Mouse (Mus musculus) intestine, postnatal 0 days (tissue): ENCODE measurements around the gene Zfp52. TPM values are rescaled to one million over a fixed set of nuclear protein-coding genes. Genes with fewer than 3 reads are reported as not detected.

Experiments used
- ATAC-seq: fragments of 200-750 bp; cut with Nextera tagmentation; 2 replicates; pipeline ENCODE4 v1.8.0; 2017; ENCODE audit warnings: mild to moderate bottlenecking, moderate TSS enrichment, moderate library complexity
- H3K27ac ChIP-seq: fragments of 300-500 bp; sonication (generic); 2 replicates; pipeline ENCODE4 v1.5.1; 2014; ENCODE audit warnings: mild to moderate bottlenecking, low read depth, low read length, moderate library complexity
- H3K27me3 ChIP-seq: fragments of 300-500 bp; sonication (generic); replicated peaks from 2 replicates; pipeline ENCODE4 v1.6.1; 2014; ENCODE audit warnings: low read length, mixed read lengths; ENCODE audit not compliant: control insufficient read depth, insufficient read depth
- H3K36me3 ChIP-seq: fragments of 300-500 bp; sonication (generic); 2 replicates; pipeline ENCODE4 v1.6.1; 2014; ENCODE audit warnings: mild to moderate bottlenecking, moderate library complexity; ENCODE audit not compliant: control insufficient read depth, insufficient read depth
- H3K4me1 ChIP-seq: fragments of 300-500 bp; sonication (generic); replicated peaks from 2 replicates; pipeline ENCODE4 v1.6.1; 2014; ENCODE audit warnings: antibody characterized with exemption, low read length, mixed read lengths; ENCODE audit not compliant: control insufficient read depth, insufficient read depth
- H3K4me2 ChIP-seq: fragments of 300-500 bp; sonication (generic); replicated peaks from 2 replicates; pipeline ENCODE4 v1.6.1; 2014; ENCODE audit warnings: low read depth, mild to moderate bottlenecking, moderate library complexity
- H3K4me3 ChIP-seq: fragments of 300-500 bp; sonication (generic); 2 replicates; pipeline ENCODE4 v1.5.1; 2014; ENCODE audit warnings: low read depth, low read length
- H3K9ac ChIP-seq: fragments of 300-500 bp; sonication (generic); 2 replicates; pipeline ENCODE4 v1.6.1; 2014; ENCODE audit warnings: mild to moderate bottlenecking, low read depth, low read length
- H3K9me3 ChIP-seq: fragments of 300-500 bp; sonication (generic); 2 replicates; pipeline ENCODE4 v1.6.1; 2016; ENCODE audit warnings: mixed run types; ENCODE audit not compliant: control insufficient read depth
- CTCF ChIP-seq: sonication (generic); IDR thresholded peaks from 2 replicates; pipeline ENCODE4 v1.5.1; 2016; ENCODE audit warnings: low read depth, mild to moderate bottlenecking, control low read depth, antibody characterized with exemption, moderate library complexity
- WGBS: fragments of 180-500 bp; shearing (Covaris S2); extraction: QIAGEN DNeasy Blood & Tissue Kit; methylation state at CpG from one replicate; pipeline ENCODE4 v1.1.7; 2014; 5-methylcytosine and 5-hydroxymethylcytosine counted together
- polyA plus RNA-seq: library from polyadenylated mRNA; unstranded; fragments of >200 nt; fragmentation: Nextera tagmentation; extraction: Ambion mirVana; gene quantifications from 2 replicates; pipeline ENCODE4 v1.2.1, GENCODE M21; 2015

Zfp52 gene
- 2.7 and 3.5 TPM in 2 replicates for polyA plus RNA-seq

- no peaks in the 10 kb centered on the region for H3K9me3 ChIP-seq
- peak within 1 kb of the TSS; percentile 54 for H3K4me3 ChIP-seq
- H3K27me3 ChIP-seq: no peaks in the 10 kb centered on the region
- H3K4me2 ChIP-seq: peak within 1 kb of the TSS; percentile 78
- peak; percentile 65 for ATAC-seq
- 0 out of 2 replicates have a peak, but pooled peaks cover 7% of the 10 kb centered on the region for H3K4me1 ChIP-seq
- peak within 1 kb of the TSS; percentile 29; the same call in 1 of the 2 replicates for H3K27ac ChIP-seq
- H3K36me3 ChIP-seq: no peaks in the 10 kb centered on the region
- no peak for TF ChIP-seq CTCF
- peak within 1 kb of the TSS; percentile 45 for H3K9ac ChIP-seq
- 3% methylated on average over 21 of the region's 21 CpGs for WGBS
Measured at GRCm38 (mm10) chr17:21535096-21536001, at the start of gene Zfp52. Zfp52 (plus strand) TSS chr17:21535539.

GRCm38 (mm10) chr17:21488760-21489499 is 46.4 kb upstream of the Zfp52 start, which contains the start of gene Zfp53:
Zfp53 (plus strand) TSS chr17:21488998.
- peak within 1 kb of the TSS; percentile 70 for H3K4me2 ChIP-seq
- H3K9me3 ChIP-seq: no peaks in the 10 kb centered on the region
- under 1% methylated on average over 34 of the region's 34 CpGs for WGBS
- no peaks in the 10 kb centered on the region for H3K4me1 ChIP-seq
- peak; percentile 20; the same call in 1 of the 2 replicates for TF ChIP-seq CTCF
- H3K27me3 ChIP-seq: no peaks in the 10 kb centered on the region
- peak within 1 kb of the TSS; percentile 77 for H3K9ac ChIP-seq
- ATAC-seq: peak; percentile 100
- H3K4me3 ChIP-seq: peak within 1 kb of the TSS; percentile 73
- 0 out of 2 replicates have a peak, but pooled peaks cover 3% of the 10 kb centered on the region for H3K36me3 ChIP-seq
- peak within 1 kb of the TSS; percentile 79 for H3K27ac ChIP-seq

- peak overlapping the region; percentile 77 for H3K9ac ChIP-seq
- H3K36me3 ChIP-seq: 0 out of 2 replicates have a peak, but pooled peaks cover 3% of the 10 kb centered on the region
- H3K9me3 ChIP-seq: no peaks in the 10 kb centered on the region
- peak; percentile 45; the same call in 1 of the 2 replicates for ATAC-seq
- 4% methylated on average over 8 of the region's 8 CpGs for WGBS
- H3K4me1 ChIP-seq: no peaks in the 10 kb centered on the region
- H3K4me2 ChIP-seq: peak overlapping the region; percentile 70
- H3K27me3 ChIP-seq: no peaks in the 10 kb centered on the region
- peak overlapping the region; percentile 79; the same call in 1 of the 2 replicates for H3K27ac ChIP-seq
- H3K4me3 ChIP-seq: peak overlapping the region; percentile 73
- TF ChIP-seq CTCF: no peak
Measured at GRCm38 (mm10) chr17:21489500-21490001, 45.8 kb upstream of the Zfp52 start.

- ATAC-seq: no peak
- Histone ChIP-seq H3K9ac (no peak overlapping the region), H3K9me3 (no peaks in the 10 kb centered on the region)
Measured at GRCm38 (mm10) chr17:21501365-21501764, 34.0 kb upstream of the Zfp52 start.

GRCm38 (mm10) chr17:21504524-21504923 is 30.8 kb upstream of the Zfp52 start:
- ATAC-seq: no peak
- Histone ChIP-seq H3K9ac (no peak overlapping the region), H3K4me1 (no peaks in the 10 kb centered on the region), H3K4me2 (no peak overlapping the region), H3K27me3 (no peaks in the 10 kb centered on the region), H3K9me3 (no peaks in the 10 kb centered on the region), H3K36me3 (peaks cover 34% of the 10 kb centered on the region), H3K4me3 (no peak overlapping the region), H3K27ac (no peak overlapping the region)
- peak; percentile 45 for TF ChIP-seq CTCF
- 92% methylated on average over 1 of the region's 1 CpGs for WGBS

More at GRCm38 (mm10) chr17:21501365-21501764, 34.0 kb upstream of the Zfp52 start:
- Histone ChIP-seq H3K4me1 (no peaks in the 10 kb centered on the region), H3K27me3 (no peaks in the 10 kb centered on the region), H3K4me3 (no peak overlapping the region), H3K27ac (no peak overlapping the region), H3K36me3 (peaks cover 14% of the 10 kb centered on the region; the same call in 1 of the 2 replicates), H3K4me2 (no peak overlapping the region)
- 65% methylated on average over 1 of the region's 1 CpGs for WGBS
- TF ChIP-seq CTCF: no peak
